ENCODE assay signal across 8 mouse cellular contexts in genomic region chr5:41708051-41708630, GRCm38 (mm10). TPM values are rescaled to one million over a fixed set of nuclear protein-coding genes. Genes with fewer than 3 reads are reported as not detected.
DNase-seq lines count a peak whose midpoint lies in the region; ATAC-seq and TF ChIP-seq lines count a peak whose summit lies in the region.

Gene Rab28 (minus strand): TSS chr5:41708157.

- H3K36me3 ChIP-seq in embryonic facial prominence, embryonic 13.5 days: no peaks in the 10 kb centered on the region
- no peaks in the 10 kb centered on the region for H3K36me3 ChIP-seq in kidney, adult 2 months (ENCODE audit: control insufficient read depth, insufficient read depth, low read length)
- no peaks in the 10 kb centered on the region for H3K36me3 ChIP-seq in limb, embryonic 12.5 days
- no peaks in the 10 kb centered on the region for H3K36me3 ChIP-seq in midbrain, embryonic 15.5 days (replicated peaks)
- no peaks in the 10 kb centered on the region; the same call in 1 of the 2 replicates for H3K36me3 ChIP-seq in spleen, adult 2 months (ENCODE audit: control insufficient read depth, insufficient read depth, low read length)

- TF ChIP-seq POLR2A in kidney, adult 2 months (IDR thresholded peaks at IDR 0.05; ENCODE audit: low read depth, low read length): no peak
- no peak for TF ChIP-seq POLR2A in spleen, adult 2 months (IDR thresholded peaks at IDR 0.05; ENCODE audit: low read depth, low read length)

- H3K9ac ChIP-seq in embryonic facial prominence, embryonic 13.5 days: peak within 1 kb of the TSS; percentile 93
- H3K9ac ChIP-seq in limb, embryonic 12.5 days (replicated peaks): peak within 1 kb of the TSS; percentile 87
- H3K9ac ChIP-seq in midbrain, embryonic 15.5 days: peak within 1 kb of the TSS; percentile 84

- peak within 1 kb of the TSS; percentile 94 for H3K4me3 ChIP-seq in embryonic facial prominence, embryonic 13.5 days
- H3K4me3 ChIP-seq in kidney, adult 2 months (ENCODE audit: insufficient read depth, low read depth, low read length): peak within 1 kb of the TSS; percentile 72
- peak within 1 kb of the TSS; percentile 93 for H3K4me3 ChIP-seq in limb, embryonic 12.5 days (replicated peaks)
- peak within 1 kb of the TSS; percentile 81 for H3K4me3 ChIP-seq in midbrain, embryonic 15.5 days
- H3K4me3 ChIP-seq in spleen, adult 2 months (ENCODE audit: extremely low read depth, insufficient read depth, insufficient read length): peak within 1 kb of the TSS; percentile 99

- no peaks in the 10 kb centered on the region for H3K9me3 ChIP-seq in embryonic facial prominence, embryonic 13.5 days
- no peaks in the 10 kb centered on the region for H3K9me3 ChIP-seq in limb, embryonic 12.5 days
- H3K9me3 ChIP-seq in midbrain, embryonic 15.5 days: no peaks in the 10 kb centered on the region

- peaks cover 6% of the 10 kb centered on the region; the same call in 1 of the 2 replicates for H3K4me1 ChIP-seq in embryonic facial prominence, embryonic 13.5 days
- no peaks in the 10 kb centered on the region; the same call in 1 of the 2 replicates for H3K4me1 ChIP-seq in kidney, adult 2 months (ENCODE audit: control insufficient read depth, insufficient read depth, low read length)
- 0 out of 2 replicates have a peak, but pooled peaks cover 7% of the 10 kb centered on the region for H3K4me1 ChIP-seq in limb, embryonic 12.5 days (replicated peaks)
- H3K4me1 ChIP-seq in midbrain, embryonic 15.5 days: peaks cover 11% of the 10 kb centered on the region
- 0 out of 2 replicates have a peak, but pooled peaks cover 4% of the 10 kb centered on the region for H3K4me1 ChIP-seq in spleen, adult 2 months (ENCODE audit: control insufficient read depth, insufficient read depth, insufficient read length)

- peak; percentile 96 for ATAC-seq in embryonic facial prominence, embryonic 13.5 days (ENCODE audit: insufficient number of reproducible peaks, insufficient read depth, low FRiP score, low TSS enrichment, low read depth)
- peak; percentile 92 for ATAC-seq in limb, embryonic 12.5 days (ENCODE audit: insufficient number of reproducible peaks, insufficient read depth, low FRiP score, low TSS enrichment, low read depth)
- ATAC-seq in midbrain, embryonic 15.5 days (replicated peaks): peak; percentile 97

- peak within 1 kb of the TSS; percentile 94 for H3K4me2 ChIP-seq in embryonic facial prominence, embryonic 13.5 days
- H3K4me2 ChIP-seq in limb, embryonic 12.5 days: peak within 1 kb of the TSS; percentile 96
- peak within 1 kb of the TSS; percentile 94 for H3K4me2 ChIP-seq in midbrain, embryonic 15.5 days

- peak within 1 kb of the TSS; percentile 66; the same call in 1 of the 2 replicates for H3K27ac ChIP-seq in embryonic facial prominence, embryonic 13.5 days
- peak within 1 kb of the TSS; percentile 95 for H3K27ac ChIP-seq in kidney, adult 2 months (ENCODE audit: insufficient read depth, low read depth, low read length)
- peak within 1 kb of the TSS; percentile 86 for H3K27ac ChIP-seq in limb, embryonic 12.5 days
- peak within 1 kb of the TSS; percentile 89 for H3K27ac ChIP-seq in midbrain, embryonic 15.5 days
- H3K27ac ChIP-seq in spleen, adult 2 months (ENCODE audit: insufficient read depth, low read length): peak within 1 kb of the TSS; percentile 89

- H3K27me3 ChIP-seq in embryonic facial prominence, embryonic 13.5 days: no peaks in the 10 kb centered on the region
- H3K27me3 ChIP-seq in kidney, adult 2 months (replicated peaks; ENCODE audit: control insufficient read depth, insufficient read depth, low read length): no peaks in the 10 kb centered on the region
- no peaks in the 10 kb centered on the region for H3K27me3 ChIP-seq in limb, embryonic 12.5 days
- no peaks in the 10 kb centered on the region for H3K27me3 ChIP-seq in midbrain, embryonic 15.5 days (replicated peaks)
- no peaks in the 10 kb centered on the region for H3K27me3 ChIP-seq in spleen, adult 2 months (ENCODE audit: control insufficient read depth, insufficient read depth, low read length)

- no peak for TF ChIP-seq CTCF in kidney, adult 2 months (conservative IDR thresholded peaks at IDR 0.05; ENCODE audit: insufficient read depth, insufficient read length, low read depth, low read length)
- no peak for TF ChIP-seq CTCF in spleen, adult 2 months (IDR thresholded peaks at IDR 0.05; ENCODE audit: extremely low read depth, insufficient read depth, insufficient read length, insufficient replicate concordance)

- DNase-seq in 3134 (ENCODE audit: extremely low read depth, insufficient read length, low spot score): peak; percentile 89
- peak; percentile 94 to 98 for DNase-seq in adrenal gland, postnatal 36 days
- peak; percentile 97 to 98 for DNase-seq in heart, adult 18-20 months
- peak; percentile 99 for DNase-seq in kidney, adult 2 months
- peak; percentile 95 to 96 for DNase-seq in spleen, adult 2 months (ENCODE audit: low read depth in 1 of 2, low spot score in 2 of 2)

- WGBS in embryonic facial prominence, embryonic 13.5 days: under 1% methylated on average over 33 of the region's 34 CpGs
- WGBS in kidney, adult 2 months: under 1% methylated on average over 34 of the region's 34 CpGs
- under 1% methylated on average over 34 of the region's 34 CpGs for whole genome bisulfite sequencing in limb, embryonic 12.5 days
- under 1% methylated on average over 34 of the region's 34 CpGs for WGBS in midbrain, embryonic 15.5 days
- under 1% methylated on average over 34 of the region's 34 CpGs for WGBS in spleen, adult 2 months

RNA-seq across cellular contexts. Expression of gene Rab28, which starts in this region (rescaled TPM):
- 10 to 100 TPM; 55.6 to 60.9 TPM for total RNA-seq in adrenal gland, postnatal 36 days (2021)
- polyA plus RNA-seq in embryonic facial prominence, embryonic 13.5 days (2015; fragmentation: Nextera tagmentation; extraction: Ambion mirVana): 74.9 and 79.1 TPM in 2 replicates
- total RNA-seq in heart, adult 18-20 months (2021): 100 to 1,000 TPM in 1 of 2 experiments, 10 to 100 TPM in 1; 96.6 to 108 TPM
- 26.5 and 27.2 TPM in 2 replicates for polyA plus RNA-seq in kidney, adult 2 months (2012; rRNA removed)
- 82.1 and 89.5 TPM in 2 replicates for polyA plus RNA-seq in limb, embryonic 12.5 days (2016; fragmentation: Nextera tagmentation; extraction: Ambion mirVana)
- polyA plus RNA-seq in midbrain, embryonic 15.5 days (2015; fragmentation: Nextera tagmentation; extraction: Ambion mirVana): 64.4 and 66.4 TPM in 2 replicates
- polyA plus RNA-seq in spleen, adult 2 months (2012; rRNA removed): 13.9 and 20.4 TPM in 2 replicates

Comparison
In these comparisons a context has a peak if more than half of its experiments do, and no peak if none do; other contexts are left out.
1. Peak in every context shown above with its lines: DNase-seq, ATAC-seq, H3K4me3 ChIP-seq and H3K27ac ChIP-seq.